Mouse (Mus musculus): Measurements from ENCODE around the gene Esr1. TPM values are rescaled to one million over a fixed set of nuclear protein-coding genes. Genes with fewer than 3 reads are reported as not detected.
"Not testable (repeated sequence)": the region's sequence is repeated elsewhere in the genome, so short reads cannot be mapped to it uniquely, and the experiment has no call there.

Gene Esr1
- polyA plus RNA-seq, 1 experiment from 2014 or later = 0.93 TPM

- no peak overlapping the region for H3K9ac ChIP-seq (ENCODE audit: low read length)
- 75% methylated on average over 4 of the region's 4 CpGs for WGBS
- H3K4me3 ChIP-seq (ENCODE audit: control insufficient read depth in 1 of 2, insufficient read depth in 1 of 2, low read depth in 1 of 2, low read length in 2 of 2) = no peak overlapping the region
- H3K27ac ChIP-seq (replicated peaks in 1 of 2; ENCODE audit: control insufficient read depth in 1 of 2, insufficient read depth in 1 of 2, low read depth in 2 of 2, low read length in 2 of 2) = no peak overlapping the region
- no peak for ATAC-seq (ENCODE audit: insufficient number of reproducible peaks, insufficient read depth, low FRiP score, low read depth)
- no peaks in the 10 kb centered on the region for H3K27me3 ChIP-seq (ENCODE audit: control insufficient read depth, insufficient read depth, low read length)
- no peaks in the 10 kb centered on the region for H3K36me3 ChIP-seq (ENCODE audit: control insufficient read depth, insufficient read depth, low read length)
- H3K4me1 ChIP-seq (ENCODE audit: control insufficient read depth in 2 of 2, insufficient read depth in 2 of 2, low read length in 2 of 2) = no peaks in the 10 kb centered on the region
- H3K4me2 ChIP-seq (ENCODE audit: low read length) = no peak overlapping the region
- H3K9me3 ChIP-seq (ENCODE audit: control insufficient read depth, low read length) = no peaks in the 10 kb centered on the region
These were observed 6.7 kb upstream of the Esr1 start for GRCm38 (mm10) chr10:4604527-4605209.

- no peaks in the 10 kb centered on the region for H3K27me3 ChIP-seq (ENCODE audit: control insufficient read depth, insufficient read depth, low read length)
- no peak overlapping the region for H3K4me2 ChIP-seq (ENCODE audit: low read length)
- no peaks in the 10 kb centered on the region for H3K36me3 ChIP-seq (ENCODE audit: control insufficient read depth, insufficient read depth, low read length)
- H3K9me3 ChIP-seq (ENCODE audit: control insufficient read depth, low read length) = no peaks in the 10 kb centered on the region
- peaks cover 0 to 5% of the 10 kb centered on the region in 2 experiments; a peak in 1 of 4 replicates for H3K4me1 ChIP-seq (ENCODE audit: control insufficient read depth in 2 of 2, insufficient read depth in 2 of 2, low read length in 2 of 2)
- no peak for ATAC-seq (ENCODE audit: insufficient number of reproducible peaks, insufficient read depth, low FRiP score, low read depth)
- H3K27ac ChIP-seq (replicated peaks in 1 of 2; ENCODE audit: control insufficient read depth in 1 of 2, insufficient read depth in 1 of 2, low read depth in 2 of 2, low read length in 2 of 2) = no peak overlapping the region
- WGBS = 62% methylated on average over 2 of the region's 2 CpGs
- no peak overlapping the region for H3K9ac ChIP-seq (ENCODE audit: low read length)
- no peak overlapping the region for H3K4me3 ChIP-seq (ENCODE audit: control insufficient read depth in 1 of 2, insufficient read depth in 1 of 2, low read depth in 1 of 2, low read length in 2 of 2)
These were observed 1.2 kb upstream of the Esr1 start for GRCm38 (mm10) chr10:4610234-4610633.

DNA sequence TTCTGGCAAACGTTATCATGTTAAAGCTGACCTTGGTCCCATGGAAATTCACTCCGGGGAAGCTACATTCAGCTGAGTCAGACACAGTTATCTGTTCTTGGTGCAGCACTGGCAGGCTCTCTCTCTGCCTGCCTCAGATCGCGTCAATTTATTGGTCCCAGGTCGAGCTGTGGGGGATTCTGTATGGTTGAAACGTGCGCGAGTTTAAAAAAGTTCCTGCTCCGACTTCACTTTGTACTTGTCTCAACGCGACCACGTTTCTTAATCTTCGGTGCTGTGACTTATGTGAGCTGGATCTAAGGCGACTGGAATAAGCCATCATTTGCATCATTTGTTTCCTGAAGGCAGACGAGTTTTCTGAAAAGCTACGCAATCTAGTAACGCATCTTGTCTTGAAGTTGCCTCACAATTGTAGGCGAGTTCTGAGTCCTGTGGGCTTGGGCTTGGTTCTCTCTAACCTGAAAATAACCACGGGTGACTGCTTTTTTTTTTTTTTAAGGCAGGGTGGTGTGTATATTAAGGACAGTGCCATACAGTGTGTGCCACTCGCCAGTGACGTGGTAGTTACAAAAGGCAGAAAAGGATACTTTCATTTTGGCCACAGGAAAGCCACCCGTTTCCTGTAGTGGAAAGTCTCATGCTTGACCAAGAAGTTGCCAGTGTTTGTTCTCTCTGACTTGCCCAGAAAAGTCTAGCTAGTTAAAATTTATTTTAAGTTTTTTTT is 1.1 kb downstream of the Esr1 start:
- Histone ChIP-seq H3K4me3 (ENCODE audit: control insufficient read depth in 1 of 2, insufficient read depth in 1 of 2, low read depth in 1 of 2, low read length in 2 of 2) (peak overlapping the region in 1 of 2 experiments; percentile 34; a peak in 2 of 4 replicates), H3K27ac (replicated peaks in 1 of 2; ENCODE audit: control insufficient read depth in 1 of 2, insufficient read depth in 1 of 2, low read depth in 2 of 2, low read length in 2 of 2) (no peak overlapping the region), H3K27me3 (ENCODE audit: control insufficient read depth, insufficient read depth, low read length) (no peaks in the 10 kb centered on the region), H3K4me1 (ENCODE audit: control insufficient read depth in 2 of 2, insufficient read depth in 2 of 2, low read length in 2 of 2) (peaks cover 0 to 5% of the 10 kb centered on the region in 2 experiments; a peak in 1 of 4 replicates), H3K36me3 (ENCODE audit: control insufficient read depth, insufficient read depth, low read length) (no peaks in the 10 kb centered on the region), H3K9ac (ENCODE audit: low read length) (peak overlapping the region; percentile 34), H3K4me2 (ENCODE audit: low read length) (peak overlapping the region; percentile 60), H3K9me3 (ENCODE audit: control insufficient read depth, low read length) (no peaks in the 10 kb centered on the region)
- 59% methylated on average over 22 of the region's 22 CpGs for WGBS
- ATAC-seq (ENCODE audit: insufficient number of reproducible peaks, insufficient read depth, low FRiP score, low read depth) = no peak

- Histone ChIP-seq H3K9ac (ENCODE audit: low read length) (no peak overlapping the region), H3K27ac (replicated peaks in 1 of 2; ENCODE audit: control insufficient read depth in 1 of 2, insufficient read depth in 1 of 2, low read depth in 2 of 2, low read length in 2 of 2) (no peak overlapping the region), H3K4me2 (ENCODE audit: low read length) (no peak overlapping the region), H3K27me3 (ENCODE audit: control insufficient read depth, insufficient read depth, low read length) (no peaks in the 10 kb centered on the region), H3K4me1 (ENCODE audit: control insufficient read depth in 2 of 2, insufficient read depth in 2 of 2, low read length in 2 of 2) (peaks cover 3 to 4% of the 10 kb centered on the region in 2 experiments; a peak in 2 of 4 replicates), H3K9me3 (ENCODE audit: control insufficient read depth, low read length) (no peaks in the 10 kb centered on the region), H3K4me3 (ENCODE audit: control insufficient read depth in 1 of 2, insufficient read depth in 1 of 2, low read depth in 1 of 2, low read length in 2 of 2) (no peak overlapping the region), H3K36me3 (ENCODE audit: control insufficient read depth, insufficient read depth, low read length) (no peaks in the 10 kb centered on the region)
- no peak for ATAC-seq (ENCODE audit: insufficient number of reproducible peaks, insufficient read depth, low FRiP score, low read depth)
- WGBS = 66% methylated on average over 2 of the region's 2 CpGs
These were observed 6.6 kb downstream of the Esr1 start for GRCm38 (mm10) chr10:4618026-4618425.

DNA sequence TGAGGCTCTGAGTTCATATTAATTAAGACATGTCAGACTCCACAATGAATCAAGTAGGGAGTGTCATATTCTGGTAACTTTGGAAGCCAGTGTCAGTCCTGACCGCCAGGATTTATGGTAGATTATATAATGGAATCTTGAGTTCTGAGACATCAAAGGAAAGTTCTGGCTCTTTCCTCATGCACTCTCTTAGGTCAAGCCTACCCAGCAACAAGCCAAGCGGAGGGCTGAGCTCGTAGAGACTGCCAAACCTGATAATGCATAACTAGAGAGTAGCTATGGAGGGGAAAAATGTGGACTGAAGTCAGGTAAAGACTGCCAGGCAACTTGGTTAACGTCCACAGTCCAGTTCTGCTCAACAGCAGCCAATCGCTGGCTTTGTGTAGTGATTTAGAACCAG is 7.3 kb downstream of the Esr1 start:
- no peaks in the 10 kb centered on the region for H3K36me3 ChIP-seq (ENCODE audit: control insufficient read depth, insufficient read depth, low read length)
- 77% methylated on average over 5 of the region's 5 CpGs for WGBS
- peaks cover 3 to 4% of the 10 kb centered on the region in 2 experiments; a peak in 2 of 4 replicates for H3K4me1 ChIP-seq (ENCODE audit: control insufficient read depth in 2 of 2, insufficient read depth in 2 of 2, low read length in 2 of 2)
- H3K4me3 ChIP-seq (ENCODE audit: control insufficient read depth in 1 of 2, insufficient read depth in 1 of 2, low read depth in 1 of 2, low read length in 2 of 2) = no peak overlapping the region
- H3K4me2 ChIP-seq (ENCODE audit: low read length) = no peak overlapping the region
- no peak overlapping the region for H3K27ac ChIP-seq (replicated peaks in 1 of 2; ENCODE audit: control insufficient read depth in 1 of 2, insufficient read depth in 1 of 2, low read depth in 2 of 2, low read length in 2 of 2)
- no peak overlapping the region for H3K9ac ChIP-seq (ENCODE audit: low read length)
- H3K27me3 ChIP-seq (ENCODE audit: control insufficient read depth, insufficient read depth, low read length) = no peaks in the 10 kb centered on the region
- no peak for ATAC-seq (ENCODE audit: insufficient number of reproducible peaks, insufficient read depth, low FRiP score, low read depth)
- no peaks in the 10 kb centered on the region for H3K9me3 ChIP-seq (ENCODE audit: control insufficient read depth, low read length)

GRCm38 (mm10) chr10:4619426-4619825 is 8.0 kb downstream of the Esr1 start:
- not testable (repeated sequence) for H3K27ac ChIP-seq (replicated peaks in 1 of 2; ENCODE audit: control insufficient read depth in 1 of 2, insufficient read depth in 1 of 2, low read depth in 2 of 2, low read length in 2 of 2); H3K27me3 ChIP-seq (ENCODE audit: control insufficient read depth, insufficient read depth, low read length); H3K36me3 ChIP-seq (ENCODE audit: control insufficient read depth, insufficient read depth, low read length); H3K4me1 ChIP-seq (ENCODE audit: control insufficient read depth in 2 of 2, insufficient read depth in 2 of 2, low read length in 2 of 2); H3K9me3 ChIP-seq (ENCODE audit: control insufficient read depth, low read length); H3K9ac ChIP-seq (ENCODE audit: low read length); ATAC-seq (ENCODE audit: insufficient number of reproducible peaks, insufficient read depth, low FRiP score, low read depth); H3K4me2 ChIP-seq (ENCODE audit: low read length); H3K4me3 ChIP-seq (ENCODE audit: control insufficient read depth in 1 of 2, insufficient read depth in 1 of 2, low read depth in 1 of 2, low read length in 2 of 2)
- WGBS = 100% methylated on average over 1 of the region's 1 CpGs

- no peak overlapping the region for H3K4me3 ChIP-seq (ENCODE audit: control insufficient read depth in 1 of 2, insufficient read depth in 1 of 2, low read depth in 1 of 2, low read length in 2 of 2)
- no peak overlapping the region for H3K27ac ChIP-seq (replicated peaks in 1 of 2; ENCODE audit: control insufficient read depth in 1 of 2, insufficient read depth in 1 of 2, low read depth in 2 of 2, low read length in 2 of 2)
- H3K9me3 ChIP-seq (ENCODE audit: control insufficient read depth, low read length) = no peaks in the 10 kb centered on the region
- no peaks in the 10 kb centered on the region for H3K27me3 ChIP-seq (ENCODE audit: control insufficient read depth, insufficient read depth, low read length)
- H3K4me1 ChIP-seq (ENCODE audit: control insufficient read depth in 2 of 2, insufficient read depth in 2 of 2, low read length in 2 of 2) = peaks cover 3 to 4% of the 10 kb centered on the region in 2 experiments; a peak in 2 of 4 replicates
- whole genome bisulfite sequencing = 66% methylated on average over 24 of the region's 24 CpGs
- no peak for ATAC-seq (ENCODE audit: insufficient number of reproducible peaks, insufficient read depth, low FRiP score, low read depth)
- H3K4me2 ChIP-seq (ENCODE audit: low read length) = no peak overlapping the region
- H3K36me3 ChIP-seq (ENCODE audit: control insufficient read depth, insufficient read depth, low read length) = no peaks in the 10 kb centered on the region
- H3K9ac ChIP-seq (ENCODE audit: low read length) = no peak overlapping the region
These were observed 9.5 kb downstream of the Esr1 start for GRCm38 (mm10) chr10:4620596-4621504.
